Mouse (Mus musculus) liver, embryonic 13.5 days (tissue): ENCODE measurements around the gene Sod3. TPM values are rescaled to one million over a fixed set of nuclear protein-coding genes. Genes with fewer than 3 reads are reported as not detected.

Experiments
- ATAC-seq: fragments of 200-750 bp; cut with Nextera tagmentation; 2 replicates; pipeline ENCODE4 v1.8.0; 2017; ENCODE audit warnings: low read depth, mild to moderate bottlenecking, moderate number of reproducible peaks, moderate library complexity
- DNase-seq: peaks from one replicate; pipeline ENCODE4 v3.0.0; 2022
- H3K27ac ChIP-seq: fragments of 300-500 bp; sonication (generic); 2 replicates; pipeline ENCODE4 v1.5.1; 2015; ENCODE audit warnings: moderate library complexity, mild to moderate bottlenecking, inconsistent platforms
- H3K27me3 ChIP-seq: fragments of 300-500 bp; sonication (generic); 2 replicates; pipeline ENCODE4 v1.6.1; 2015; ENCODE audit warnings: mild to moderate bottlenecking, inconsistent platforms
- H3K36me3 ChIP-seq: fragments of 300-500 bp; sonication (generic); 2 replicates; pipeline ENCODE4 v1.6.1; 2015; ENCODE audit warnings: mild to moderate bottlenecking, inconsistent platforms
- H3K4me1 ChIP-seq: fragments of 300-500 bp; sonication (generic); replicated peaks from 2 replicates; pipeline ENCODE4 v1.6.1; 2015; ENCODE audit warnings: inconsistent platforms
- H3K4me2 ChIP-seq: fragments of 300-500 bp; sonication (generic); 2 replicates; pipeline ENCODE4 v1.6.1; 2015; ENCODE audit warnings: inconsistent platforms, mild to moderate bottlenecking, moderate library complexity
- H3K4me3 ChIP-seq: fragments of 300-500 bp; sonication (generic); replicated peaks from 2 replicates; pipeline ENCODE4 v1.5.1; 2015; ENCODE audit warnings: mild to moderate bottlenecking, inconsistent platforms
- H3K9ac ChIP-seq: fragments of 300-500 bp; sonication (generic); 2 replicates; pipeline ENCODE4 v1.6.1; 2015; ENCODE audit warnings: mild to moderate bottlenecking, inconsistent platforms
- H3K9me3 ChIP-seq: fragments of 300-500 bp; sonication (generic); replicated peaks from 2 replicates; pipeline ENCODE4 v1.6.1; 2016; ENCODE audit warnings: inconsistent platforms
- WGBS: fragments of 180-500 bp; shearing (Covaris S2); methylation state at CpG from one replicate; pipeline ENCODE4 v1.1.7; 2015; ENCODE audit not compliant: insufficient replicate concordance; 5-methylcytosine and 5-hydroxymethylcytosine counted together
- polyA plus RNA-seq: library from polyadenylated mRNA; unstranded; fragments of >200 nt; fragmentation: Nextera tagmentation; extraction: Ambion mirVana; gene quantifications from 2 replicates; pipeline ENCODE4 v1.2.1, GENCODE M21; 2015

The Sod3 gene
- 3.3 and 4.3 TPM in 2 replicates for polyA plus RNA-seq

GRCm38 (mm10) chr5:52363468-52364150 is at the start of gene Sod3:
Gene Sod3, plus strand, starts transcription at chr5:52363791.
- no peak within 1 kb of the TSS for H3K4me2 ChIP-seq
- no peak within 1 kb of the TSS for H3K4me3 ChIP-seq
- no peaks in the 10 kb centered on the region for H3K9me3 ChIP-seq
- H3K27ac ChIP-seq, result no peak within 1 kb of the TSS
- H3K27me3 ChIP-seq, result peaks cover 8% of the 10 kb centered on the region
- ATAC-seq (peak; percentile 29; the same call in 1 of the 2 replicates), DNase-seq (no peak)
- 32% methylated on average over 11 of the region's 11 CpGs for WGBS
- H3K9ac ChIP-seq, result no peak within 1 kb of the TSS
- H3K4me1 ChIP-seq, result no peaks in the 10 kb centered on the region
- H3K36me3 ChIP-seq, result no peaks in the 10 kb centered on the region

GRCm38 (mm10) chr5:52316926-52317325 is 46.7 kb upstream of the Sod3 start:
- Histone ChIP-seq H3K4me1 (no peaks in the 10 kb centered on the region), H3K9me3 (no peaks in the 10 kb centered on the region), H3K4me3 (no peak overlapping the region), H3K4me2 (no peak overlapping the region), H3K27me3 (no peaks in the 10 kb centered on the region), H3K9ac (no peak overlapping the region), H3K36me3 (no peaks in the 10 kb centered on the region), H3K27ac (no peak overlapping the region)
- WGBS, result 62% methylated on average over 7 of the region's 7 CpGs
- no peak for ATAC-seq
- DNase-seq, result no peak

DNA sequence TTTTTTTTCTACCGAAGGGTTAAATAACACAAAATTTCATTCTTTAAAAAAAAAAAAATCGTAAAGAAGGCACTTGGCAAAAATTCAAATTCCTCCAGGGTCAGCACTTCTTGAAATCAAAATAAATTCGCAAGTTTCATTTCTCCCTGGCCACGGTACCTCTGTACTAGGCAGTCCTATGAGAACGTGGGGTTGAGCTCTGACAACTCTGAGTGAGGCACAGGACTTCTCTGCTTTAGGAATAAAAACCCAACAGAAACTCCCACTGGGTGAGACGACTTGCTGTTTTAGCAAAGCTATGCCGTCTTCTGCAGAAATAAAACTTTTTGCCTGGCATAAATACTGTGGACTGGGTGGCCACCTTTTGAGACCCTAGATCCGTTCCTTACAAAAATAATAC is 44.1 kb upstream of the Sod3 start:
- WGBS, result 56% methylated on average over 8 of the region's 8 CpGs
- no peaks in the 10 kb centered on the region for H3K9me3 ChIP-seq
- ATAC-seq (no peak), DNase-seq (no peak)
- H3K27me3 ChIP-seq, result no peaks in the 10 kb centered on the region
- H3K4me2 ChIP-seq, result no peak overlapping the region
- H3K9ac ChIP-seq, result no peak overlapping the region
- no peaks in the 10 kb centered on the region for H3K36me3 ChIP-seq
- no peaks in the 10 kb centered on the region for H3K4me1 ChIP-seq
- no peak overlapping the region for H3K4me3 ChIP-seq
- no peak overlapping the region for H3K27ac ChIP-seq

- ATAC-seq, result no peak
- DNase-seq, result no peak
- no peak overlapping the region for H3K9ac ChIP-seq
- H3K9me3 ChIP-seq, result no peaks in the 10 kb centered on the region
- 23% methylated on average over 8 of the region's 8 CpGs for WGBS
- H3K4me1 ChIP-seq, result 0 out of 2 replicates have a peak, but pooled peaks cover 5% of the 10 kb centered on the region
- no peak overlapping the region for H3K4me3 ChIP-seq
- H3K36me3 ChIP-seq, result no peaks in the 10 kb centered on the region
- no peak overlapping the region for H3K27ac ChIP-seq
- no peaks in the 10 kb centered on the region for H3K27me3 ChIP-seq
- no peak overlapping the region for H3K4me2 ChIP-seq
Measured at GRCm38 (mm10) chr5:52332120-52332519, 31.5 kb upstream of the Sod3 start.

- 53% methylated on average over 3 of the region's 3 CpGs for WGBS
- Histone ChIP-seq H3K9me3 (no peaks in the 10 kb centered on the region), H3K4me2 (no peak overlapping the region), H3K4me1 (0 out of 2 replicates have a peak, but pooled peaks cover 5% of the 10 kb centered on the region), H3K36me3 (no peaks in the 10 kb centered on the region), H3K9ac (no peak overlapping the region), H3K27me3 (no peaks in the 10 kb centered on the region), H3K4me3 (no peak overlapping the region), H3K27ac (no peak overlapping the region)
- ATAC-seq (no peak), DNase-seq (no peak)
Measured at GRCm38 (mm10) chr5:52335590-52335989, 28.0 kb upstream of the Sod3 start.

GRCm38 (mm10) chr5:52339134-52339533 is 24.5 kb upstream of the Sod3 start:
- DNase-seq (no peak), ATAC-seq (no peak)
- H3K4me2 ChIP-seq, result no peak overlapping the region
- no peaks in the 10 kb centered on the region for H3K4me1 ChIP-seq
- H3K27ac ChIP-seq, result no peak overlapping the region
- H3K36me3 ChIP-seq, result no peaks in the 10 kb centered on the region
- WGBS, result 75% methylated on average over 2 of the region's 2 CpGs
- no peaks in the 10 kb centered on the region for H3K27me3 ChIP-seq
- no peak overlapping the region for H3K4me3 ChIP-seq
- no peaks in the 10 kb centered on the region for H3K9me3 ChIP-seq
- no peak overlapping the region for H3K9ac ChIP-seq

DNA sequence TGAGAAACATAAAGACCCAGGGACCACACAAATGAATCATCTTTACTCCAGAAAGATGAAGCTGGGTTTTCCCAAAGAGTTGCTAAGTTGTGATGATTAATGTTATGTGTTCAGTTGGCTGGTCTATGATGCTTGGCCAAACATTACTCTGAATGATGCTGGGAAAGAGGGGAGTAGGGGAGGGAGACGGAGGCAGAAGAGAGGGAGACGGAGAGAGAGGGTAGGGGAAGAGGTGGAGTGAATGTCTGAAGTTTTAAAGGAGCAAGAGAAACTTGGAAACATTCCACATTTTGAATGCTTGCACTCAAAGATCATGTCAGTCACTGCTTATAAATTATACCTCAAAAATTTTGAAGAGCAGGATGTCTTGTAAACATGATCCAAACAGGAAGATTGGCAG is 16.7 kb upstream of the Sod3 start:
- H3K4me1 ChIP-seq, result no peaks in the 10 kb centered on the region
- no peak overlapping the region for H3K27ac ChIP-seq
- no peaks in the 10 kb centered on the region for H3K36me3 ChIP-seq
- DNase-seq (no peak), ATAC-seq (no peak)
- no peaks in the 10 kb centered on the region for H3K27me3 ChIP-seq
- no peak overlapping the region for H3K4me3 ChIP-seq
- 57% methylated on average over 2 of the region's 2 CpGs for WGBS
- H3K9ac ChIP-seq, result no peak overlapping the region
- no peaks in the 10 kb centered on the region for H3K9me3 ChIP-seq
- H3K4me2 ChIP-seq, result no peak overlapping the region

GRCm38 (mm10) chr5:52350451-52350850 is 13.1 kb upstream of the Sod3 start:
- DNase-seq (no peak), ATAC-seq (no peak)
- Histone ChIP-seq H3K4me3 (no peak overlapping the region), H3K27ac (no peak overlapping the region), H3K4me2 (no peak overlapping the region), H3K9ac (no peak overlapping the region), H3K36me3 (no peaks in the 10 kb centered on the region), H3K27me3 (no peaks in the 10 kb centered on the region), H3K9me3 (no peaks in the 10 kb centered on the region), H3K4me1 (no peaks in the 10 kb centered on the region)
- 50% methylated on average over 2 of the region's 2 CpGs for whole genome bisulfite sequencing

DNA sequence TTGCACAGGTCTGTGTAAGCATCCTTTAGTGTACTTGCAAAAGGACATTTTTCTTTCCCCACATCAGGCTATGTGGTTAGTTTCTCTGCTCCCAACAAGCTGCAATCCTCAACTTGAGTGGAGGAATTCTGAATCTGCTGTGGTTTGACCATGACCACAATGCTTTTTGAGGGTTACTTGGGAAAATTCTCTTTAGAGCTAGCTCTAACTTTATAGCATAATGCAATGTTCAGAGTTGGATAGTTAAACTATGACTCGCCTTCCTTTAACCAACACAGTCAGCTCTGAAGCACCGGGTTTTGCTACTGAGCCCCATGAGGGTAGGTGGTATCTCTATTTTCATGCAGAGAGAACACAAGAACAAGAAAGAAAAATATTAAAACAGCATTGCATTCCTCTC is 12.0 kb upstream of the Sod3 start:
- no peak overlapping the region for H3K27ac ChIP-seq
- H3K9me3 ChIP-seq, result no peaks in the 10 kb centered on the region
- WGBS, result 65% methylated on average over 2 of the region's 2 CpGs
- H3K36me3 ChIP-seq, result no peaks in the 10 kb centered on the region
- H3K9ac ChIP-seq, result no peak overlapping the region
- no peak overlapping the region for H3K4me2 ChIP-seq
- ATAC-seq, result no peak
- no peak overlapping the region for H3K4me3 ChIP-seq
- no peaks in the 10 kb centered on the region for H3K27me3 ChIP-seq
- DNase-seq, result no peak
- H3K4me1 ChIP-seq, result no peaks in the 10 kb centered on the region

- Histone ChIP-seq H3K9me3 (no peaks in the 10 kb centered on the region), H3K4me2 (no peak overlapping the region), H3K4me3 (no peak overlapping the region), H3K27ac (no peak overlapping the region), H3K4me1 (no peaks in the 10 kb centered on the region), H3K9ac (no peak overlapping the region), H3K36me3 (no peaks in the 10 kb centered on the region), H3K27me3 (no peaks in the 10 kb centered on the region)
- 65% methylated on average over 5 of the region's 5 CpGs for WGBS
- ATAC-seq, result no peak
- no peak for DNase-seq
Measured at GRCm38 (mm10) chr5:52352730-52353129, 10.9 kb upstream of the Sod3 start.

- DNase-seq (no peak), ATAC-seq (no peak)
- Histone ChIP-seq H3K4me1 (no peaks in the 10 kb centered on the region), H3K4me2 (no peak overlapping the region), H3K36me3 (no peaks in the 10 kb centered on the region), H3K27me3 (no peaks in the 10 kb centered on the region), H3K4me3 (no peak overlapping the region), H3K9ac (no peak overlapping the region), H3K9me3 (no peaks in the 10 kb centered on the region), H3K27ac (no peak overlapping the region)
- WGBS, result 64% methylated on average over 4 of the region's 4 CpGs
Measured at GRCm38 (mm10) chr5:52354441-52354840, 9.2 kb upstream of the Sod3 start.

- ATAC-seq (no peak), DNase-seq (no peak)
- H3K9me3 ChIP-seq, result no peaks in the 10 kb centered on the region
- H3K27me3 ChIP-seq, result no peaks in the 10 kb centered on the region
- H3K36me3 ChIP-seq, result no peaks in the 10 kb centered on the region
- WGBS, result 44% methylated on average over 7 of the region's 7 CpGs
- no peak overlapping the region for H3K9ac ChIP-seq
- H3K4me2 ChIP-seq, result no peak overlapping the region
- no peak overlapping the region for H3K27ac ChIP-seq
- H3K4me3 ChIP-seq, result no peak overlapping the region
- no peaks in the 10 kb centered on the region for H3K4me1 ChIP-seq
Measured at GRCm38 (mm10) chr5:52355612-52356011, 8.0 kb upstream of the Sod3 start.
